Mouse (Mus musculus) lung, embryonic 16.5 days (tissue): ENCODE results near the gene Plekhj1. TPM values are rescaled to one million over a fixed set of nuclear protein-coding genes. Genes with fewer than 3 reads are reported as not detected.
A peak's percentile ranks its signal among the peaks of the same experiment; 100 is the strongest.

Experiments
- ATAC-seq: fragments of 200-750 bp; cut with Nextera tagmentation; 2 replicates; pipeline ENCODE4 v1.8.0; 2017; ENCODE audit warnings: low read depth, mild to moderate bottlenecking, moderate library complexity
- H3K27ac ChIP-seq: fragments of 300-500 bp; sonication (generic); 2 replicates; pipeline ENCODE4 v1.5.1; 2014; ENCODE audit warnings: mild to moderate bottlenecking, control low read depth, low read length
- H3K27me3 ChIP-seq: fragments of 300-500 bp; sonication (generic); 2 replicates; pipeline ENCODE4 v1.6.1; 2014; ENCODE audit warnings: low read depth, low read length, mixed read lengths; ENCODE audit not compliant: control insufficient read depth, insufficient read depth
- H3K36me3 ChIP-seq: fragments of 300-500 bp; sonication (generic); 2 replicates; pipeline ENCODE4 v1.6.1; 2014; ENCODE audit warnings: low read length; ENCODE audit not compliant: control insufficient read depth, insufficient read depth
- H3K4me1 ChIP-seq: fragments of 300-500 bp; sonication (generic); replicated peaks from 2 replicates; pipeline ENCODE4 v1.6.1; 2014; ENCODE audit warnings: low read length, mixed read lengths; ENCODE audit not compliant: control insufficient read depth, insufficient read depth
- H3K4me2 ChIP-seq: fragments of 300-500 bp; sonication (generic); 2 replicates; pipeline ENCODE4 v1.6.1; 2014; ENCODE audit warnings: low read depth, low read length, control low read depth
- H3K4me3 ChIP-seq: fragments of 300-500 bp; sonication (generic); 2 replicates; pipeline ENCODE4 v1.5.1; 2014; ENCODE audit warnings: mild to moderate bottlenecking, low read length, control low read depth
- H3K9ac ChIP-seq: fragments of 300-500 bp; sonication (generic); 2 replicates; pipeline ENCODE4 v1.6.1; 2014; ENCODE audit warnings: low read length, control low read depth
- H3K9me3 ChIP-seq: fragments of 300-500 bp; sonication (generic); 2 replicates; pipeline ENCODE4 v1.6.1; 2016; ENCODE audit warnings: low read length; ENCODE audit not compliant: control insufficient read depth
- WGBS: fragments of 180-500 bp; shearing (Covaris S2); extraction: QIAGEN DNeasy Blood & Tissue Kit; methylation state at CpG from one replicate; pipeline ENCODE4 v1.1.7; 2014; 5-methylcytosine and 5-hydroxymethylcytosine counted together
- polyA plus RNA-seq: library from polyadenylated mRNA; unstranded; fragments of >200 nt; fragmentation: Nextera tagmentation; extraction: Ambion mirVana; gene quantifications from 2 replicates; pipeline ENCODE4 v1.2.1, GENCODE M21; 2015

Plekhj1 gene
- polyA plus RNA-seq, 1 experiment from 2014 or later: 100 TPM

DNA sequence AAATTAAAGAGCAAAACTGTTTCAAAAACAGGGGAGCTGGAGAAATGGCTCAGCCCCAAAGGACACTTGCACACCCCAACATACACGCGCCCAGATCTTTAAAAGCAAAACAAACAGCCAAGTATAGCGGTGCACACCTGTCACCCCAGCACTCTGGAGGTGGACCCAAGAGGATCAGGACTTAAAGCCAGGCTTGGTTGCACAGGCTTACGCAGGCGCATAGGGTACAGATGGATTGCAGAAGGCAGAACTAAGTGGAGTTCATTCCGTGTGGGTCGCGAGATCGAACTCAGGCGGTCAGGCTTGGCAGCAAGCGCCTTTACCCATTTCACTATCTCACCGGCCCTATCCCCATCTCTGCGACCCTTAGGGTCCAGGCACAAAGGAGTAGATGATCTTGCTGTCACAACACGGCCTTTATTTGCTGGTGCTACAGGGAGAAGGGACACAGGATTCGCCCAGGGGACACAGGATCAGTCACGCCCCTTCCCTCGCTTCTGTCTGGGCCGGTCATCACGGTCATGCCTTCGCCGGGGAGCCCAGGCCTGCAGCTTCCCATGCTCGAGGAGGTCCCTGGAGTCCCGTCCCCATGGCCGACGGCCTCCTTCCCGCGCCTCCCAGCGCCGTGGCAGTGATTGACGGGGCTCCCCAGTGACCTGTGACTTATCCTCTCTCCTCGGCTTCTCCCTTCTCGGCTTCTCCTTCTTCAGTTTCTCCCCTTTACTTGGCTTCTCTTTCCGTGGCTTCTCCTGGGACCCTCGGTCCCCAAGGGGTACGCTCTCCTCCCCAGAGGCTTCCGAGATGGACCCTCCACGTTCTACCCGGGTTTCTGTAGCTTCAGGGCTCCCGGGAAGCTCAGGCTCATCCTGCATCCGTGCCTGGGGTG, 9.9 kb upstream of the Plekhj1 start:
- no peaks in the 10 kb centered on the region for H3K9me3 ChIP-seq
- ATAC-seq: no peak
- peaks cover 19% of the 10 kb centered on the region for H3K36me3 ChIP-seq
- peak overlapping the region; percentile 25 for H3K9ac ChIP-seq
- peaks cover 17% of the 10 kb centered on the region for H3K27me3 ChIP-seq
- H3K4me2 ChIP-seq: peak overlapping the region; percentile 40
- H3K4me1 ChIP-seq: peaks cover 30% of the 10 kb centered on the region
- H3K27ac ChIP-seq: no peak overlapping the region
- WGBS: 18% methylated on average over 39 of the region's 40 CpGs
- peak overlapping the region; percentile 2; the same call in 1 of the 2 replicates for H3K4me3 ChIP-seq

DNA sequence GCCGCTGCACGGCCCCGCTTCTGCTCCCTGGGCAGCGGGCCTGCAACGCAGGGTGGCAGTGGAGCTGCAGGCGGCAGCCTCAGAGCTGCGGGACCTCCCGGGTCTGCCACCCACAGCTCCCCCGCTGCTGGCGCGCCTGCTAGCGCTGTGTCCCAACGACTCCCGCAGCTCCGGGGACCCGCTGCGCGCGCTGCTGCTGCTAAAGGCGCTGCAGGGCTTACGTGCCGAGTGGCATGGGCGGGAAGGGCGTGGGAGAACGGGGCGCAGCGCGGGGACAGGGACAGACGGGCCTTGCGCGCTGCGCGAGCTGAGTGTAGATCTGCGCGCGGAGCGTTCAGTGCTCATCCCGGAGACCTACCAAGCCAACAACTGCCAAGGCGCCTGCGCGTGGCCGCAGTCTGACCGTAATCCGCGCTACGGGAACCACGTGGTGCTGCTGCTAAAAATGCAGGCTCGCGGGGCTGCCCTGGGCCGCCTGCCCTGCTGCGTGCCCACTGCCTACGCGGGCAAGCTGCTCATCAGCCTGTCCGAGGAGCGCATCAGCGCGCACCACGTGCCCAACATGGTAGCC, 8.7 kb upstream of the Plekhj1 start:
- Histone ChIP-seq H3K4me1 (peaks cover 30% of the 10 kb centered on the region), H3K9me3 (no peaks in the 10 kb centered on the region), H3K27ac (peak overlapping the region; percentile 47), H3K4me3 (peak overlapping the region; percentile 53), H3K4me2 (peak overlapping the region; percentile 65), H3K36me3 (peaks cover 30% of the 10 kb centered on the region), H3K27me3 (peaks cover 17% of the 10 kb centered on the region), H3K9ac (peak overlapping the region; percentile 63)
- peak; percentile 75 for ATAC-seq
- WGBS: 2% methylated on average over 57 of the region's 58 CpGs

DNA sequence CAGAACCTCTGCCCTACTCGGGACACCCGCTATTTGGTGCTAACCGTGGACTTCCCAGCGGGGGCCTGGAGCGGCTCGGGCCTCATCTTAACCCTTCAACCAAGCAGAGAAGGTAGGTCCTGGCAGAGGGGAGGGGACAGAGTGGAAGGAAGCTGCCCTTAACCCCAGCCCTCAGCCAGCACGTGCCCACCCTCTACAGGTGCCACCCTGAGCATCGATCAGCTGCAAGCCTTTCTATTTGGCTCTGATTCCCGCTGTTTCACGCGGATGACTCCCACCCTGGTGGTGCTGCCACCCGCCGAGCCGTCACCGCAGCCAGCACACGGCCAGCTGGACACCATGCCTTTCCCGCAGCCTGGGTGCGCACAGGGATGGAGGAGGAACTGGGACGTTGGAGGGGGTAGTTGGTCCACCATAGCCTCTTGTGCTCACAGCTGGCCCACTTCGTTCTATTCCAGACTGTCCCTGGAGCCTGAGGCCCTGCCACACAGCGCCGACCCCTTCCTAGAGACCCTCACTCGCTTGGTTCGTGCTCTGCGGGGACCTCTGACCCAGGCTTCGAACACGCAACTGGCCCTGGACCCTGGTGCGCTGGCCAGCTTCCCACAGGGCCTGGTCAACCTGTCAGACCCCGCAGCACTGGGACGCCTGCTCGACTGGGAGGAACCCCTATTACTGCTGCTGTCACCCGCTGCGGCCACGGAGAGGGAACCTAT, 8.1 kb upstream of the Plekhj1 start:
- Histone ChIP-seq H3K4me3 (peak overlapping the region; percentile 53), H3K27me3 (peaks cover 17% of the 10 kb centered on the region), H3K4me2 (peak overlapping the region; percentile 65), H3K27ac (peak overlapping the region; percentile 47), H3K36me3 (peaks cover 36% of the 10 kb centered on the region), H3K9me3 (no peaks in the 10 kb centered on the region), H3K9ac (peak overlapping the region; percentile 63), H3K4me1 (peaks cover 30% of the 10 kb centered on the region)
- no peak; the same call in 1 of the 2 replicates for ATAC-seq
- 39% methylated on average over 34 of the region's 34 CpGs for WGBS

DNA sequence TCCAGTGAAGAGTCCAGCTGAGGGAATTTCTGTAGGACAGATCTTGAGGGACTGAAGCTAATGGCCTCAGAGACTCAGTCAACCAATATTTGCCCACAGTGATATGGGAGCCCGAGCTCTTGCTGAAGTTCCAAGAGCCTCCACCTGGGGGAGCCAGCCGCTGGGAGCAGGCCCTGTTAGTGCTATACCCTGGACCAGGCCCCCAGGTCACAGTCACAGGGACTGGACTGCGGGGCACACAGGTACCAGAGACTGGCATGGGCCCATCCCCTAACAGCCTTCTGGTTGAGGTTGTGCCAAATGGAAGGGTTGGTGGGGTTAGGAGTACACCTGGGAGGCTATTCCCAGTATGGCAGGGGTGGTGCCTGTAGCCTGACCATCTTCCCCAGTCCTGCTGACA, 7.5 kb upstream of the Plekhj1 start:
- H3K4me1 ChIP-seq: peaks cover 30% of the 10 kb centered on the region
- peaks cover 17% of the 10 kb centered on the region for H3K27me3 ChIP-seq
- H3K9ac ChIP-seq: no peak overlapping the region
- ATAC-seq: peak; percentile 39
- no peaks in the 10 kb centered on the region for H3K9me3 ChIP-seq
- H3K4me3 ChIP-seq: no peak overlapping the region
- H3K27ac ChIP-seq: no peak overlapping the region
- no peak overlapping the region for H3K4me2 ChIP-seq
- H3K36me3 ChIP-seq: peaks cover 39% of the 10 kb centered on the region
- 10% methylated on average over 3 of the region's 3 CpGs for WGBS

DNA sequence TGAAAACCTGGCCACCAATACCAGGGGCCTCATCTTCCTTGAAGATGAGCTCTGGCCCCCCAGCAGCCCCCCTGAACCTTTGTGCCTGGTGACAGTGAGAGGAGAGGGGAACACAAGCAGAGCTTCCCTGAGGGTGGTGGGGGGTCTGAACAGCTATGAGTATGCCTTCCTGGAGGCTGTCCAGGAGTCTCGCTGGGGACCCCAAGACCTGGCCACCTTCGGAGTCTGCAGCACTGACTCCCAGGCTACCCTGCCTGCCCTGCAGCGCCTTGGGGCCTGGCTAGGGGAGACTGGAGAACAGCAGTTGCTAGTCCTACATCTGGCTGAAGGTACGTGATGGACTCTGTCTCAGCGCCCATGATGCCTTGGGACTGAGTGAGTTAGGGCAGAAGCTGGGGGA, 6.9 kb upstream of the Plekhj1 start:
- Histone ChIP-seq H3K36me3 (peaks cover 39% of the 10 kb centered on the region), H3K27ac (no peak overlapping the region), H3K4me3 (no peak overlapping the region), H3K4me1 (peaks cover 30% of the 10 kb centered on the region), H3K9me3 (no peaks in the 10 kb centered on the region), H3K4me2 (no peak overlapping the region), H3K27me3 (peaks cover 13% of the 10 kb centered on the region), H3K9ac (no peak overlapping the region)
- ATAC-seq: no peak
- WGBS: 74% methylated on average over 5 of the region's 5 CpGs

DNA sequence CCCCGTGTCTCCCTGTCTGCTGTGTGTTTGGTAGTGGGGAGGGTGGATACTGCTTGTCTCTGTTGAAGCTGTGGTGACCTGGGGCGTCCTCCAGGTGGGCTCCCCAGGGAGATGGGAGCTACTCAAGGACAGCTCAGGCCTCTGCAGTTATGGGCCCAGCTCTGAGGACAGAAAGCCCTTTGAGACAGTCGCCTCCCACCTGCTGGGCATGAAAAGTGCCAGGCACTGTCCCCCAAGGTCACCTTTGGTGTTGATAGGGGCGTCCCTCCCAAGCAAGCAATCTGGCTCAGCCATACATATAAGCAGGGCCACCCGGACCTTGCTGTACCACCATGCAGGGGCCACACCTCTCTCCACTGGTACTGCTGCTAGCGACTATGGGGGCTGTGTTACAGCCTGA, 6.5 kb upstream of the Plekhj1 start, which contains the start of gene Amh:
Gene Amh (plus strand): TSS at position 328 of the 400 bp plus-strand sequence.
- H3K27me3 ChIP-seq: peaks cover 9% of the 10 kb centered on the region
- H3K4me2 ChIP-seq: no peak within 1 kb of the TSS
- ATAC-seq: no peak
- 64% methylated on average over 6 of the region's 6 CpGs for WGBS
- H3K9ac ChIP-seq: no peak within 1 kb of the TSS
- H3K4me3 ChIP-seq: no peak within 1 kb of the TSS
- peaks cover 39% of the 10 kb centered on the region for H3K36me3 ChIP-seq
- H3K27ac ChIP-seq: no peak within 1 kb of the TSS
- peaks cover 31% of the 10 kb centered on the region for H3K4me1 ChIP-seq
- no peaks in the 10 kb centered on the region for H3K9me3 ChIP-seq

DNA sequence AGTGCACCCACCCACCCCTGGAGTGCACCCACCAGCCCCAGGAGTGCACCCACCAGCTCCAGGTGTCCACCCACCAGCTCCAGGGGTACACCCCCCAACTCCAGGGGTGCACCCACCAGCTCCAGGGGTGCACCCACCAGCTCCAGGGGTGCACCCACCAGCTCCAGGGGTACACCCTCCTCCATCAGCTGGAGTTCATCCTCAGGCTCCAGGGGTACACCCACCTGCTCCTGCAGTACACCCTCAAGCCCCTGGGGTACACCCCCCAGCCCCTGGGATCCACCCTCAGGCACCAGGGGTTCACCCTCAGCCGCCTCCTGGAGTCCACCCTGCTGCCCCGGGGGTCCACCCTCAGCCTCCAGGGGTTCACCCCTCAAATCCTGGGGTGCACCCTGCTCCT, 5.9 kb upstream of the Plekhj1 start:
- Histone ChIP-seq H3K4me2 (no peak overlapping the region), H3K27me3 (peaks cover 6% of the 10 kb centered on the region; the same call in 1 of the 2 replicates), H3K27ac (no peak overlapping the region), H3K4me3 (no peak overlapping the region), H3K9me3 (no peaks in the 10 kb centered on the region), H3K4me1 (peaks cover 34% of the 10 kb centered on the region), H3K36me3 (peaks cover 39% of the 10 kb centered on the region), H3K9ac (no peak overlapping the region)
- WGBS: 89% methylated on average over 2 of the region's 2 CpGs
- no peak for ATAC-seq

DNA sequence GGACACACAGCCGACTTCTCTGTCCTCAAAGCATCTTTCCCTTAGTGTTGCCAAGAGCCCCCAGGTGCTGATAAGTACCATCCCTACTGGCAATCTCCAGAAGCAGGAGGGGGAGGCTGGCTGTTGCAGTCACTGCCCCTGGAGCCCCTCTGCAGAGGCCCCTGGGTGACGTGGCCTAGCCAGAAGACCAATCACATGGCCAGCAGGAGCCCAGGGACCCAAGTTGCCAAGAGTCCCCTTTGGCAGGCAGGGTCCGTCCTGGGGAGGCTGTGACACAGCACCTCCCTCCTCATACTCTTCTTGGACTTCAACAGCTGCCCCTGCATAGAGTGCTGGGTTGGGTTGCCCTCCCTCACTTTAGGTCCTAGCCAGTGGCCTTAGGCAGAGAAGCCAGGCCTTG, 4.6 kb upstream of the Plekhj1 start:
- Histone ChIP-seq H3K9me3 (no peaks in the 10 kb centered on the region), H3K9ac (no peak overlapping the region), H3K4me1 (peaks cover 21% of the 10 kb centered on the region), H3K36me3 (peaks cover 39% of the 10 kb centered on the region), H3K4me2 (no peak overlapping the region), H3K27ac (no peak overlapping the region), H3K27me3 (peaks cover under 1% of the 10 kb centered on the region; the same call in 1 of the 2 replicates), H3K4me3 (no peak overlapping the region)
- no peak for ATAC-seq
- 81% methylated on average over 3 of the region's 3 CpGs for WGBS
